ENCODE assay signal across 20 mouse cellular contexts in genomic region chr17:74841721-74842120, GRCm38 (mm10).
A peak's percentile ranks its signal among the peaks of the same experiment; 100 is the strongest.
DNase-seq lines count a peak whose midpoint lies in the region; ATAC-seq lines count a peak whose summit lies in the region.
"Had no signal": no experiment of that assay in that cellular context is flagged by ENCODE, and none has a peak within 500 bp of the region (broad histone marks: within the 10 kb centered on the region; RNA-seq: fewer than 3 reads in every experiment).

No protein-coding gene starts in this region.

- ATAC-seq in heart, embryonic 16.5 days (replicated peaks; ENCODE audit: extremely low read depth, insufficient read depth, low FRiP score): no peak
- ATAC-seq in heart, embryonic 11.5 days (replicated peaks; ENCODE audit: insufficient number of reproducible peaks, low FRiP score, low TSS enrichment): no peak
- no peak for ATAC-seq in liver, embryonic 12.5 days
- no peak for ATAC-seq in activated CD4-positive, CD25-positive, alpha-beta regulatory T cell, adult 4 months
- ATAC-seq: forebrain, embryonic 14.5 days; hindbrain, postnatal 0 days; Patski had no signal

- H3K4me1 ChIP-seq in heart, embryonic 16.5 days (ENCODE audit: control insufficient read depth, insufficient read depth, low read length): peaks cover 35% of the 10 kb centered on the region
- H3K4me1 ChIP-seq in heart, embryonic 11.5 days (ENCODE audit: control insufficient read depth, insufficient read depth, low read length): peaks cover 19% of the 10 kb centered on the region
- H3K4me1 ChIP-seq in liver, embryonic 12.5 days: peaks cover 31% of the 10 kb centered on the region

- peak overlapping the region; percentile 4; the same call in 1 of the 2 replicates for H3K27ac ChIP-seq in heart, embryonic 16.5 days (ENCODE audit: low read length)
- no peak overlapping the region for H3K27ac ChIP-seq in heart, embryonic 11.5 days (ENCODE audit: low read depth, low read length)
- H3K27ac ChIP-seq in liver, embryonic 12.5 days: no peak overlapping the region
- H3K27ac ChIP-seq: embryonic facial prominence, embryonic 10.5 days; hindbrain, embryonic 13.5 days; hindbrain, postnatal 0 days had no signal

- peak; percentile 57 for DNase-seq in heart, adult 11 months
- no peak for DNase-seq in heart, postnatal 14 days
- peak; percentile 8 for DNase-seq in 416B (ENCODE audit: low read depth)
- peak; percentile 70 for DNase-seq in brain, adult 2 months (ENCODE audit: low read depth, low spot score)
- DNase-seq: adrenal gland, adult 2 months; adrenal gland, postnatal 25 days; cerebellum, adult 2 months; cerebellum, postnatal 10 days; gastrocnemius, postnatal 36 days; heart, adult 18-20 months; kidney, adult 11 months had no signal

- H3K27me3 ChIP-seq in heart, embryonic 16.5 days (ENCODE audit: control insufficient read depth, insufficient read depth, low read length): no peaks in the 10 kb centered on the region
- H3K27me3 ChIP-seq in heart, embryonic 11.5 days (ENCODE audit: control insufficient read depth, insufficient read depth, low read length): no peaks in the 10 kb centered on the region
- no peaks in the 10 kb centered on the region for H3K27me3 ChIP-seq in liver, embryonic 12.5 days (replicated peaks)
- H3K27me3 ChIP-seq: hindbrain, embryonic 13.5 days; Patski had no signal

- H3K9ac ChIP-seq in heart, embryonic 16.5 days (ENCODE audit: low read length): 0 out of 2 replicates have a peak overlapping the region, but pooled peaks have one; percentile 13
- no peak overlapping the region for H3K9ac ChIP-seq in heart, embryonic 11.5 days (ENCODE audit: low read depth, low read length)
- no peak overlapping the region for H3K9ac ChIP-seq in liver, embryonic 12.5 days
- H3K9ac ChIP-seq: hindbrain, embryonic 13.5 days had no signal

- no peak overlapping the region for H3K4me2 ChIP-seq in heart, embryonic 16.5 days (ENCODE audit: low read depth, low read length)
- no peak overlapping the region for H3K4me2 ChIP-seq in heart, embryonic 11.5 days
- no peak overlapping the region for H3K4me2 ChIP-seq in liver, embryonic 12.5 days
- H3K4me2 ChIP-seq: hindbrain, embryonic 13.5 days had no signal

- H3K4me3 ChIP-seq in heart, embryonic 16.5 days (ENCODE audit: low read length): no peak overlapping the region
- no peak overlapping the region for H3K4me3 ChIP-seq in heart, embryonic 11.5 days (ENCODE audit: low read depth, low read length)
- H3K4me3 ChIP-seq in liver, embryonic 12.5 days: no peak overlapping the region
- H3K4me3 ChIP-seq: embryonic facial prominence, embryonic 10.5 days; hindbrain, embryonic 13.5 days had no signal

- no peaks in the 10 kb centered on the region for H3K36me3 ChIP-seq in heart, embryonic 16.5 days (ENCODE audit: control insufficient read depth, insufficient read depth)
- H3K36me3 ChIP-seq in heart, embryonic 11.5 days (ENCODE audit: control insufficient read depth, insufficient read depth, low read length): no peaks in the 10 kb centered on the region
- peaks cover 3% of the 10 kb centered on the region; the same call in 1 of the 2 replicates for H3K36me3 ChIP-seq in liver, embryonic 12.5 days
- H3K36me3 ChIP-seq: embryonic facial prominence, embryonic 10.5 days; hindbrain, embryonic 13.5 days had no signal

- 55% methylated on average over 3 of the region's 3 CpGs for WGBS in heart, embryonic 16.5 days
- 66% methylated on average over 3 of the region's 3 CpGs for WGBS in heart, embryonic 11.5 days (ENCODE audit: insufficient replicate concordance)
- WGBS in liver, embryonic 12.5 days (ENCODE audit: insufficient replicate concordance): 73% methylated on average over 3 of the region's 3 CpGs

- intact Hi-C loops in heart, postnatal 14 days (cut with DNase I): no loop called here

- no peaks in the 10 kb centered on the region for H3K9me3 ChIP-seq in heart, embryonic 16.5 days (replicated peaks; ENCODE audit: control insufficient read depth, low read length)
- H3K9me3 ChIP-seq in heart, embryonic 11.5 days (replicated peaks; ENCODE audit: control insufficient read depth, low read length): no peaks in the 10 kb centered on the region
- H3K9me3 ChIP-seq in liver, embryonic 12.5 days (replicated peaks): no peaks in the 10 kb centered on the region
- H3K9me3 ChIP-seq: embryonic facial prominence, embryonic 10.5 days; hindbrain, embryonic 13.5 days had no signal

Comparison
In these comparisons a context has a peak if more than half of its experiments do, and no peak if none do; other contexts are left out.
1. DNase-seq: peak in heart, adult 11 months (single experiment), 416B (single experiment) and brain, adult 2 months (single experiment); none in heart, postnatal 14 days (0 of 2).